Mouse (Mus musculus) gonadal fat pad, adult 2 months (tissue): ENCODE results near the gene Gm21830. TPM values are rescaled to one million over a fixed set of nuclear protein-coding genes. Genes with fewer than 3 reads are reported as not detected.
"Not testable (repeated sequence)": the region's sequence is repeated elsewhere in the genome, so short reads cannot be mapped to it uniquely, and the experiment has no call there.

Experiments used
- DNase-seq: peaks from one replicate; pipeline ENCODE4 v3.0.0-alpha.2; 2012; ENCODE audit warnings: low read depth
- polyA plus RNA-seq: library from polyadenylated mRNA; depleted of rRNA; stranded (reverse); fragments of >200 nt; gene quantifications from 2 replicates; pipeline ENCODE4 v1.2.3, GENCODE M21; 2012; rRNA removed

The Gm21830 gene
- not detected in 2 replicates for polyA plus RNA-seq

GRCm38 (mm10) chr2:67413425-67413824 is at the start of gene Gm21830:
Gm21830 (plus strand) TSS chr2:67413725.
- DNase-seq, result not testable (repeated sequence)

- DNase-seq, result no peak
Measured at GRCm38 (mm10) chr2:67364506-67364905, 49.0 kb upstream of the Gm21830 start.

GRCm38 (mm10) chr2:67378504-67378903 is 35.0 kb upstream of the Gm21830 start:
- no peak for DNase-seq

- no peak for DNase-seq
Measured at GRCm38 (mm10) chr2:67420853-67421252, 7.3 kb downstream of the Gm21830 start.

GRCm38 (mm10) chr2:67422799-67423198 is 9.3 kb downstream of the Gm21830 start:
- DNase-seq, result no peak

- DNase-seq, result no peak
Measured at GRCm38 (mm10) chr2:67433081-67433480, 19.6 kb downstream of the Gm21830 start, which contains the start of gene Gm26727. Gm26727 (minus strand) TSS chr2:67433181.

- no peak for DNase-seq
Measured at GRCm38 (mm10) chr2:67438309-67438708, 24.8 kb downstream of the Gm21830 start.

GRCm38 (mm10) chr2:67445780-67446179 is 32.3 kb downstream of the Gm21830 start, which contains the start of gene Xirp2:
Xirp2 (plus strand) TSS chr2:67446002.
- no peak for DNase-seq

GRCm38 (mm10) chr2:67446772-67447171 is 33.2 kb downstream of the Gm21830 start:
- no peak for DNase-seq

GRCm38 (mm10) chr2:67447206-67447605 is 33.7 kb downstream of the Gm21830 start:
- no peak for DNase-seq

- DNase-seq, result no peak
Measured at GRCm38 (mm10) chr2:67460857-67461256, 47.3 kb downstream of the Gm21830 start.

- no peak for DNase-seq
Measured at GRCm38 (mm10) chr2:67467036-67467435, 53.5 kb downstream of the Gm21830 start.

GRCm38 (mm10) chr2:67470030-67470429 is 56.5 kb downstream of the Gm21830 start:
- DNase-seq, result not testable (repeated sequence)

- no peak for DNase-seq
Measured at GRCm38 (mm10) chr2:67477753-67478152, 64.2 kb downstream of the Gm21830 start.

- DNase-seq, result no peak
Measured at GRCm38 (mm10) chr2:67481051-67481450, 67.5 kb downstream of the Gm21830 start.

Other genes starting within 250 kb of the Gm21830 start
- not detected in 2 replicates for gene Gm26727, start 19.5 kb downstream of the Gm21830 start, polyA plus RNA-seq
- 0.05 TPM in 1 of 2 replicates, not detected in the other for gene Xirp2, start 32.3 kb downstream of the Gm21830 start, polyA plus RNA-seq
- gene B3galt1, start 152.1 kb downstream of the Gm21830 start, polyA plus RNA-seq, result 0.42 and 1.3 TPM in 2 replicates